9 mouse cellular contexts compared by ENCODE assay signal in the genomic region with DNA sequence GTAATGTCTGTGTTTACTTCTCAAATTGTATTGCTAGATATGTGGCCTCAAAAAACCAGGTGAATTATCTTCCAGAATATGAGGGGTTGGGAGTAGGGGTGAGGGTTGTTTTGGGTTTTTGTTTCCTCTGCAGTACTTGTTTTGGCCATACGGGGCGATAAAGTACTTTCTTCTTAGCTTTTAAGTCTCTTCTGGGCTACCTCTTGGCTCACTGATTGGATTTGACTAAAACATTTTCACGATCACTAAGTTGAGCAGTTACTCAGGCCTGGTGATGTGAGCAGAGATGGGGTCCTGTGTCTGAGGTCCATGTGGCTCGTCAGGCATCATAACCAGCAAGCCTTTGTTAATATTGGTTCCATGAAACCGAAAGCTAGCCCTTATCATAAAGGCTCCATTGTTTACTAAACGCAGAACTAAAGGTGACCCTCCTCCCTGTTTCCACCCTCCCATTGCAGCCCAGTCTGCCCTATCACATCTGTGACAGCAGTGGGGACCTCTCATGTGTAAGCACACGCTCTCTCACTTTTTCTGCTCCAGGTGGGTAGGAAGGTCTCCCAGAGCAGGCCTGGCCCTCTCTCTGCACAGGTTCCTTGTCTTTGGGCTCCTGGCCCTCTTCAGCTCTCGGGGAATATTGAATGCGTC. TPM values are rescaled to one million over a fixed set of nuclear protein-coding genes. Genes with fewer than 3 reads are reported as not detected.
DNase-seq lines count a peak whose midpoint lies in the region; ATAC-seq and TF ChIP-seq lines count a peak whose summit lies in the region.
"Had no signal": no experiment of that assay in that cellular context is flagged by ENCODE, and none has a peak within 500 bp of the region (broad histone marks: within the 10 kb centered on the region; RNA-seq: fewer than 3 reads in every experiment).

No protein-coding gene starts in this region.

- ATAC-seq in neural tube, embryonic 13.5 days (ENCODE audit: low read depth), result no peak
- no peak for ATAC-seq in kidney, postnatal 0 days (replicated peaks; ENCODE audit: low FRiP score, low read depth)

- H3K4me1 ChIP-seq in neural tube, embryonic 13.5 days (replicated peaks), result 0 out of 2 replicates have a peak, but pooled peaks cover 5% of the 10 kb centered on the region
- peaks cover 5% of the 10 kb centered on the region; the same call in 1 of the 2 replicates for H3K4me1 ChIP-seq in kidney, postnatal 0 days (replicated peaks; ENCODE audit: insufficient read depth, low read length)
- H3K4me1 ChIP-seq in small intestine, adult 2 months (ENCODE audit: control insufficient read depth, insufficient read depth, insufficient read length, low read length), result peaks cover 4% of the 10 kb centered on the region; the same call in 1 of the 2 replicates

- H3K36me3 ChIP-seq in neural tube, embryonic 13.5 days, result peaks cover 28% of the 10 kb centered on the region
- peaks cover 12% of the 10 kb centered on the region; the same call in 1 of the 2 replicates for H3K36me3 ChIP-seq in kidney, postnatal 0 days (ENCODE audit: insufficient read depth, low read length)
- H3K36me3 ChIP-seq in small intestine, adult 2 months (ENCODE audit: control insufficient read depth, insufficient read depth, low read length), result peaks cover 11% of the 10 kb centered on the region; the same call in 1 of the 2 replicates

- H3K27ac ChIP-seq in neural tube, embryonic 13.5 days (replicated peaks), result 0 out of 2 replicates have a peak overlapping the region, but pooled peaks have one; percentile 5
- peak overlapping the region; percentile 54 for H3K27ac ChIP-seq in kidney, postnatal 0 days
- peak overlapping the region; percentile 63 for H3K27ac ChIP-seq in small intestine, adult 2 months (ENCODE audit: insufficient read depth, low read depth, low read length)
- H3K27ac ChIP-seq: liver, embryonic 15.5 days had no signal

- no peak overlapping the region for H3K9ac ChIP-seq in neural tube, embryonic 13.5 days
- no peak overlapping the region for H3K9ac ChIP-seq in kidney, postnatal 0 days (ENCODE audit: low read depth, low read length)
- H3K9ac ChIP-seq: liver, embryonic 15.5 days had no signal

- 64% methylated on average over 9 of the region's 9 CpGs for WGBS in neural tube, embryonic 13.5 days
- WGBS in kidney, postnatal 0 days, result 66% methylated on average over 9 of the region's 9 CpGs
- WGBS in small intestine, adult 2 months, result 28% methylated on average over 9 of the region's 9 CpGs

- H3K9me3 ChIP-seq in neural tube, embryonic 13.5 days, result no peaks in the 10 kb centered on the region
- no peaks in the 10 kb centered on the region for H3K9me3 ChIP-seq in kidney, postnatal 0 days (replicated peaks; ENCODE audit: low read length)
- H3K9me3 ChIP-seq: liver, embryonic 15.5 days had no signal

- no peaks in the 10 kb centered on the region for H3K27me3 ChIP-seq in neural tube, embryonic 13.5 days
- H3K27me3 ChIP-seq in kidney, postnatal 0 days (ENCODE audit: insufficient read depth, low read length), result no peaks in the 10 kb centered on the region
- H3K27me3 ChIP-seq in small intestine, adult 2 months (ENCODE audit: control insufficient read depth, insufficient read depth, low read length), result no peaks in the 10 kb centered on the region
- H3K27me3 ChIP-seq: liver, embryonic 15.5 days had no signal

- H3K4me3 ChIP-seq in neural tube, embryonic 13.5 days, result no peak overlapping the region
- H3K4me3 ChIP-seq in kidney, postnatal 0 days (replicated peaks; ENCODE audit: low read depth, low read length), result no peak overlapping the region
- no peak overlapping the region for H3K4me3 ChIP-seq in small intestine, adult 2 months (ENCODE audit: low read depth, low read length)
- H3K4me3 ChIP-seq: liver, embryonic 15.5 days had no signal

- no peak overlapping the region for H3K4me2 ChIP-seq in neural tube, embryonic 13.5 days
- H3K4me2 ChIP-seq in kidney, postnatal 0 days (ENCODE audit: low read length), result no peak overlapping the region
- H3K4me2 ChIP-seq: liver, embryonic 15.5 days had no signal

- TF ChIP-seq CTCF in kidney, postnatal 0 days (IDR thresholded peaks at IDR 0.05; ENCODE audit: low read depth), result peak; percentile 60
- peak; percentile 16; the same call in 1 of the 2 replicates for TF ChIP-seq CTCF in small intestine, adult 2 months (IDR thresholded peaks at IDR 0.05; ENCODE audit: extremely low read depth, insufficient read length, insufficient replicate concordance, low read depth, low read length)

- DNase-seq in adrenal gland, postnatal 14 days, result peak; percentile 43
- DNase-seq in adrenal gland, postnatal 4 days (ENCODE audit: low spot score in 2 of 2), result no peak
- DNase-seq in neural tube, embryonic 10.5 days (ENCODE audit: extremely low spot score, low spot score), result no peak
- peak; percentile 55 for DNase-seq in kidney, postnatal 0 days (ENCODE audit: low spot score)
- DNase-seq in right cerebral cortex, adult 2 months (ENCODE audit: low spot score in 2 of 2), result no peak
- no peak for DNase-seq in frontal cortex, postnatal 25 days (ENCODE audit: low spot score in 2 of 2)

- no peak for TF ChIP-seq POLR2A in small intestine, adult 2 months (IDR thresholded peaks at IDR 0.05; ENCODE audit: low read depth, low read length)

RNA-seq across cellular contexts. Expression of a gene that starts 47.5 kb away (rescaled TPM):
- total RNA-seq in adrenal gland, postnatal 14 days (2021), result 0.82 and 1.2 TPM in 2 replicates
- 1 to 10 TPM; 1.2 TPM for total RNA-seq in adrenal gland, postnatal 4 days (2021)
- 1.3 TPM in 2 replicates for polyA plus RNA-seq in neural tube, embryonic 13.5 days (2015; fragmentation: Nextera tagmentation; extraction: Ambion mirVana)
- polyA plus RNA-seq in kidney, postnatal 0 days (2015; fragmentation: Nextera tagmentation; extraction: Ambion mirVana), result 0.22 and 0.42 TPM in 2 replicates
- 0.05 TPM in 1 of 2 replicates, not detected in the other for polyA plus RNA-seq in small intestine, adult 2 months (2012; rRNA removed)

RNA-seq across cellular contexts. Expression of a gene that starts 53.5 kb away (rescaled TPM):
- total RNA-seq in adrenal gland, postnatal 14 days (2021), result 269 and 312 TPM in 2 replicates
- total RNA-seq in adrenal gland, postnatal 4 days (2021), result 10 to 100 TPM; 25.5 to 26.0 TPM
- not detected in 2 replicates for polyA plus RNA-seq in neural tube, embryonic 13.5 days (2015; fragmentation: Nextera tagmentation; extraction: Ambion mirVana)
- polyA plus RNA-seq in kidney, postnatal 0 days (2015; fragmentation: Nextera tagmentation; extraction: Ambion mirVana), result 0.17 TPM in 1 of 2 replicates, not detected in the other
- 236 and 278 TPM in 2 replicates for polyA plus RNA-seq in small intestine, adult 2 months (2012; rRNA removed)

RNA-seq across cellular contexts. Expression of a gene that starts 58.4 kb away (rescaled TPM):
- 42.9 and 43.6 TPM in 2 replicates for total RNA-seq in adrenal gland, postnatal 14 days (2021)
- 10 to 100 TPM; 61.7 to 63.2 TPM for total RNA-seq in adrenal gland, postnatal 4 days (2021)
- 28.8 and 30.1 TPM in 2 replicates for polyA plus RNA-seq in neural tube, embryonic 13.5 days (2015; fragmentation: Nextera tagmentation; extraction: Ambion mirVana)
- polyA plus RNA-seq in kidney, postnatal 0 days (2015; fragmentation: Nextera tagmentation; extraction: Ambion mirVana), result 14.8 and 17.1 TPM in 2 replicates
- 12.4 and 25.1 TPM in 2 replicates for polyA plus RNA-seq in small intestine, adult 2 months (2012; rRNA removed)

Comparison
In these comparisons a context has a peak if more than half of its experiments do, and no peak if none do; other contexts are left out.
1. DNase-seq: peak in adrenal gland, postnatal 14 days (single experiment) and kidney, postnatal 0 days (single experiment); none in adrenal gland, postnatal 4 days (0 of 2), neural tube, embryonic 10.5 days (single experiment), right cerebral cortex, adult 2 months (0 of 2) and frontal cortex, postnatal 25 days (0 of 2).
2. H3K27ac ChIP-seq: peak in every context shown above with its lines; median percentile 63 in small intestine, adult 2 months; 54 in kidney, postnatal 0 days; 5 in neural tube, embryonic 13.5 days.
3. RNA of a gene that starts 53.5 kb away (polyA plus RNA-seq): 236 to 278 TPM in small intestine, adult 2 months; not detected in neural tube, embryonic 13.5 days and 0.17 TPM in kidney, postnatal 0 days; every median in the first group is over 100 times any median in the second.